Mouse (Mus musculus) heart, adult 8-10 months (tissue): Measurements from ENCODE around the gene Atp6v1c2. TPM values are rescaled to one million over a fixed set of nuclear protein-coding genes. Genes with fewer than 3 reads are reported as not detected.

Experiments
- DNase-seq: peaks from one replicate; pipeline ENCODE4 v3.0.0; 2022; ENCODE audit warnings: low spot score
- total RNA-seq, 4 experiments: library from RNA; stranded (reverse); gene quantifications; 2 replicates each; pipeline ENCODE4 v1.2.4; 2022

Gene Atp6v1c2
- total RNA-seq, 4 experiments from 2014 or later = 0.29 TPM; not detected in 3

- DNase-seq = no peak
Measured at GRCm38 (mm10) chr12:17333459-17333858, 4.3 kb upstream of the Atp6v1c2 start.

GRCm38 (mm10) chr12:17324549-17325470, 4.3 kb downstream of the Atp6v1c2 start:
- DNase-seq = no peak

GRCm38 (mm10) chr12:17318453-17318852, 10.7 kb downstream of the Atp6v1c2 start:
- no peak for DNase-seq

GRCm38 (mm10) chr12:17317970-17318369, 11.2 kb downstream of the Atp6v1c2 start:
- no peak for DNase-seq

- DNase-seq = no peak
Measured at GRCm38 (mm10) chr12:17316096-17316495, 13.1 kb downstream of the Atp6v1c2 start.

GRCm38 (mm10) chr12:17310852-17311839, 18.0 kb downstream of the Atp6v1c2 start:
- DNase-seq = no peak

- no peak for DNase-seq
Measured at GRCm38 (mm10) chr12:17308246-17308645, 20.9 kb downstream of the Atp6v1c2 start.

GRCm38 (mm10) chr12:17305445-17305844, 23.7 kb downstream of the Atp6v1c2 start:
- peak; percentile 6 for DNase-seq

- DNase-seq = no peak
Measured at GRCm38 (mm10) chr12:17299902-17300301, 29.3 kb downstream of the Atp6v1c2 start.

- no peak for DNase-seq
Measured at GRCm38 (mm10) chr12:17296899-17297298, 32.3 kb downstream of the Atp6v1c2 start.

- DNase-seq = no peak
Measured at GRCm38 (mm10) chr12:17290569-17290968, 38.6 kb downstream of the Atp6v1c2 start.

- DNase-seq = no peak
Measured at GRCm38 (mm10) chr12:17289913-17290312, 39.2 kb downstream of the Atp6v1c2 start.

GRCm38 (mm10) chr12:17289060-17289459, 40.1 kb downstream of the Atp6v1c2 start:
- DNase-seq = no peak

- DNase-seq = no peak
Measured at GRCm38 (mm10) chr12:17288496-17288895, 40.7 kb downstream of the Atp6v1c2 start.

- no peak for DNase-seq
Measured at GRCm38 (mm10) chr12:17273841-17274240, 55.3 kb downstream of the Atp6v1c2 start.

- no peak for DNase-seq
Measured at GRCm38 (mm10) chr12:17271272-17271671, 57.9 kb downstream of the Atp6v1c2 start.

- DNase-seq = no peak
Measured at GRCm38 (mm10) chr12:17267316-17267715, 61.8 kb downstream of the Atp6v1c2 start.

- DNase-seq = no peak
Measured at GRCm38 (mm10) chr12:17266673-17266990, 62.5 kb downstream of the Atp6v1c2 start.

GRCm38 (mm10) chr12:17265971-17266672, 63.0 kb downstream of the Atp6v1c2 start, which contains the start of gene Pdia6:
TSS of gene Pdia6 (plus strand) at chr12:17266545.
- DNase-seq = peak; percentile 87

GRCm38 (mm10) chr12:17264826-17265225, 64.3 kb downstream of the Atp6v1c2 start:
- DNase-seq = no peak

GRCm38 (mm10) chr12:17263881-17264280, 65.3 kb downstream of the Atp6v1c2 start:
- peak; percentile 48 for DNase-seq
